Mouse (Mus musculus): ENCODE data around the gene Pth2. TPM values are rescaled to one million over a fixed set of nuclear protein-coding genes. Genes with fewer than 3 reads are reported as not detected.
A peak's percentile ranks its signal among the peaks of the same experiment; 100 is the strongest.

Gene Pth2
- polyA plus RNA-seq, 1 experiment = not detected

DNA sequence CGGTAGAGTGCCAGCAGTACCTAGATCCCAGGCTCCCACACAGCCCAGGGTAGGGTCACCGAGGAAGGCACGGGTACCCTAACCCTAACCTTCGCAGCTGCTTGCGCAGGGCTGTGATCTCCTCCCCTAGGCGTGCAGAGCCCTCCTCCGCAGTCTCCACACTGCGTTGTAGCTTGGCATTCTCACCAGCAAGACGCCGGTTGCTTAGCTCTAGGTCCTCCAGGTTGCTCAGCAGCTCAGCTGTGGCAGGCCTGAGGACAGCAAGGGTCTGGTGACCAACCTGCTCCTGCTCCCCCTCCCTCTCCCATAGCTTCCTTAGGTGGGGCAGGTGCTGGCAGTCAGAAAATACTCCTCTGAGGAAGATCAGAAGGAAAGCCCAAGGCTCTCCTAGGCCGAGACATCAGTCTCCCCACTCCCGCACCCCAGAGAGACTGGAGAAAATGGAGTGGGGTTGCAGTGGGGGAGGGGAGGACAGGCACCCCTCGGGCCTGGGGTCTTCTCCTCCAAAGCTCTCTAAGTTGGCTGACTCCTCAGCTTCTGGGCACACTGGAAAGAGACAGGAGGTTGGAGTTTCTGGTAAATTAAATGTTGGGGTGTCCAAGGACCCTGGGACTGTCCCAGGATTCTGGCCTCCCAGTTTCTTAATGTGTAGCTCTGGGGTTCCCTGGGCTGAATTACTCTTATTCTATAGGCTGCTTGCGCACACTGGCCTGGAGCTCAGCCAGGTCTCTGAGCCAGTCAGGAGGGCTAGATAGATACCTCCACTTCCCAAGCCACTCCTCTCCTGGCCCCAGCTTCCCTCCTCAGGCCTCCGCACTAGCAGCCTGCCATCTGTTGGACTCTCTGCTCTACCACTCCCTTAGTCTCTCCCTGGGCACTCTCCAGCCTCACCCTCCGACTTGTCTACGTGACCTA, 13.3 kb downstream of the Pth2 start:
- TF ChIP-seq CTCF (IDR thresholded peaks at IDR 0.05; ENCODE audit: low read depth, low read length) (no peak), POLR2A (IDR thresholded peaks at IDR 0.05; ENCODE audit: borderline replicate concordance, low read depth, low read length) (no peak)
- no peaks in the 10 kb centered on the region for H3K4me1 ChIP-seq (ENCODE audit: control insufficient read depth, insufficient read depth, low read length)

DNA sequence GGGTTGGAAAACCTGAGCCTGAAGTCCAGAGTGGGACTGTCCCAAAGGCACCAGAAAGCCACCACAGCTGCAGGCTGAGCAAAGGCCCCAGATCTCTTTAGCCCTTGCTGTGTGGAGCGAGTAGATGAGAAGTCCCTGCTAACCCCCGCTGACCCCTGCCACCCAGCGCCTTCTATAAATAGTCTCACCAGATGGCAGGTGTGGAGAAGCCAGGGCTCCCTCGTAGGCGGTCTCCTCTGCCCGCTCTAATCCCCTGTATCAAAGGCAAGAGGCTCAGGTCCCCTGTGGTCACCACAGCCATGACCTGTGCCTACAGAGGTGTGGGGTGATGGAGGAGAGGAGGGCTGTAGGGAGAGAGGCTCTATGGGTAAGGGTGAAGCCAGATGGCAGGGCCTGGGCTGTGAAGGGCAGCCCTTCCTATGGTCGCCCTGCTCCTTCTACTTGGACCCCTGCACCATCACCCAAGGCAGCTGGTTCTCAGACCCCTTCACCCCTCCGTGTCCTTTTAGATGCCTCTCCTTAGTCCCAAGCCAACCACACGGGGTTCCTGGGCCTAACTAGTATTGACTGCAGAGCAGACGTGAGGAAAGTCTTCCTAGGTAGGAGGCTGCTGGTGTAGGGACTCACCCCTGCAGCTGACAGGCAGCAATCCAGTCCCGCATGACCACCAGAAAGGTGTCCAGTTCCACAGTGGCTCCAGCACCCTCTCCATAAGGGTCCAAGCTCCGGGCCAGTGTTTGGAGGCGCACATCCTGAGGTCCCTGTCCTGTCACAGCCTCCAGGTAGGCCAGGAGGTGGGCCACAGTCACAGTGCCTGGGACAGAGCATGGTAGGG, 14.8 kb downstream of the Pth2 start:
- TF ChIP-seq POLR2A (IDR thresholded peaks at IDR 0.05; ENCODE audit: borderline replicate concordance, low read depth, low read length) (no peak), CTCF (IDR thresholded peaks at IDR 0.05; ENCODE audit: low read depth, low read length) (no peak)
- no peaks in the 10 kb centered on the region for H3K4me1 ChIP-seq (ENCODE audit: control insufficient read depth, insufficient read depth, low read length)
- no peak overlapping the region for H3K4me3 ChIP-seq (ENCODE audit: insufficient read depth, low read length)
- H3K27ac ChIP-seq (ENCODE audit: insufficient read depth, low read depth, low read length) = no peak overlapping the region

More for the DNA sequence above, 13.3 kb downstream of the Pth2 start:
- H3K4me3 ChIP-seq (ENCODE audit: insufficient read depth, low read length) = no peak overlapping the region
- H3K27ac ChIP-seq (ENCODE audit: insufficient read depth, low read depth, low read length) = no peak overlapping the region

GRCm38 (mm10) chr7:45196176-45196535, 15.4 kb downstream of the Pth2 start:
- Histone ChIP-seq H3K27ac (ENCODE audit: insufficient read depth, low read depth, low read length) (no peak overlapping the region), H3K4me3 (ENCODE audit: insufficient read depth, low read length) (no peak overlapping the region), H3K4me1 (ENCODE audit: control insufficient read depth, insufficient read depth, low read length) (no peaks in the 10 kb centered on the region)
- TF ChIP-seq POLR2A (IDR thresholded peaks at IDR 0.05; ENCODE audit: borderline replicate concordance, low read depth, low read length) (no peak), CTCF (IDR thresholded peaks at IDR 0.05; ENCODE audit: low read depth, low read length) (no peak)

DNA sequence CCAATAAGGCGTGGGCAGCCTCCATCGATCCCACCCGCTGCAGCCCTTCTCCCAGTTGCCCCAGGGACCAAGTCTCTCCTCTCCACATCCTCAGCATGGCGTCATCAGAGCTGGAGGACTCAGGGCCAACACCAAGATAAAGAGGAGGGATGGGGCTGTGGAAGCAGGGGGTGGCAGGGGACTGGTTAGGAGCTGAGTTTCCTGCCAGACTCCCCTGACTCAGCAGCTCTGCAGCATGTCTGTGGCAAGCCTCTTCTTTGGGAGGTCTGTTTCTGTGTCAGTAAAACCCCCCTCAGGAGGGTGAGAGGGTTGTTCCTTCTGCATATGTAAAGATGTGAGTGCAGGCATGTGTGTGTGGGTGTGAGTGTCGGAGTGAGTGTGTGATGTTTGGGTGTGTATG, 16.2 kb downstream of the Pth2 start:
- H3K4me3 ChIP-seq (ENCODE audit: insufficient read depth, low read length) = no peak overlapping the region
- TF ChIP-seq POLR2A (IDR thresholded peaks at IDR 0.05; ENCODE audit: borderline replicate concordance, low read depth, low read length) = no peak
- no peak for TF ChIP-seq CTCF (IDR thresholded peaks at IDR 0.05; ENCODE audit: low read depth, low read length)
- no peak overlapping the region for H3K27ac ChIP-seq (ENCODE audit: insufficient read depth, low read depth, low read length)
- H3K4me1 ChIP-seq (ENCODE audit: control insufficient read depth, insufficient read depth, low read length) = no peaks in the 10 kb centered on the region

DNA sequence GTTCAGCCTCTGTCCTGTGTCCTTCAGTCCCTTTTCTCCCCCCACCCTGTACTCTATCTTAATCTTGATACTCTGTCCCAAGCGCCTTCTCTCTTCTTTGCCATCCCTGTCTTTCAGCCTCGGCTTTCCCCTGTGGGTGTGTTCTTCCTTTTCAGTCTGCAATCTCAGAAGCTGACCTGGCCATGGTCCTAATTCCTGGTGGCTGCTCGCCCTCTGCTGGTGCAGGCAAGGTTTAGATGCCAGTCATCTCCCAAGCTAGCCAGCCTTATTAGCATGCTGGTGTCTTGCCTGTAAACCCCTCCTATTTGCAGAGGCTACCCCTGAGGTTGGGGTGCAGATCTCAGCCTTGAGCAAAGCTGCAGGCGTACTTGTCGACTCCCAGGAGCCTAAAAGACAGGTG, 17.6 kb downstream of the Pth2 start:
- Histone ChIP-seq H3K27ac (ENCODE audit: insufficient read depth, low read depth, low read length) (no peak overlapping the region), H3K4me1 (ENCODE audit: control insufficient read depth, insufficient read depth, low read length) (no peaks in the 10 kb centered on the region), H3K4me3 (ENCODE audit: insufficient read depth, low read length) (no peak overlapping the region)
- peak; percentile 73 for TF ChIP-seq CTCF (IDR thresholded peaks at IDR 0.05; ENCODE audit: low read depth, low read length)
- TF ChIP-seq POLR2A (IDR thresholded peaks at IDR 0.05; ENCODE audit: borderline replicate concordance, low read depth, low read length) = no peak

GRCm38 (mm10) chr7:45198961-45199360, 18.2 kb downstream of the Pth2 start:
- Histone ChIP-seq H3K4me3 (ENCODE audit: insufficient read depth, low read length) (no peak overlapping the region), H3K27ac (ENCODE audit: insufficient read depth, low read depth, low read length) (no peak overlapping the region), H3K4me1 (ENCODE audit: control insufficient read depth, insufficient read depth, low read length) (no peaks in the 10 kb centered on the region)
- TF ChIP-seq CTCF (IDR thresholded peaks at IDR 0.05; ENCODE audit: low read depth, low read length) = no peak
- no peak for TF ChIP-seq POLR2A (IDR thresholded peaks at IDR 0.05; ENCODE audit: borderline replicate concordance, low read depth, low read length)

DNA sequence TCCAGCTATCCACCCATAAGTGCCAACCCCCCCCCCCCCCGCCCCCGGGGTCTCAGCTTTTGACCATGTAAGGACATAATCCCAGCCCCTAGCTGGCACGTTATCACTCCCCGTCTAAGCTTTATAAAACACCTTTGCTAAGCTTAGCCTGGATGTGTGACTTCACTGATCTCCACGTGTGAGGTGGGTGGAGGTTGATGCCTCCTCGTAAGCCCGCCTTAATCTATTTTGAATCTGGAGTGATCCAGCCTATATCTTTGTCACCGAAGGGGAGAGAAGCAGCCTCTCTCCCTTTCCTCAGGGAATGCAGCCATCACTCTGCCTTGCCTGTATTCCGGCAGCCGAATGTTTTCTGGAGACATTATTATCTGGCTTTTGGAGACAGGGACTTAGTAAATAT, 21.9 kb downstream of the Pth2 start:
- no peak overlapping the region for H3K27ac ChIP-seq (ENCODE audit: insufficient read depth, low read depth, low read length)
- H3K4me3 ChIP-seq (ENCODE audit: insufficient read depth, low read length) = no peak overlapping the region
- TF ChIP-seq CTCF (IDR thresholded peaks at IDR 0.05; ENCODE audit: low read depth, low read length) (no peak), POLR2A (IDR thresholded peaks at IDR 0.05; ENCODE audit: borderline replicate concordance, low read depth, low read length) (no peak)
- H3K4me1 ChIP-seq (ENCODE audit: control insufficient read depth, insufficient read depth, low read length) = no peaks in the 10 kb centered on the region

GRCm38 (mm10) chr7:45204380-45205143, 23.8 kb downstream of the Pth2 start, which contains the start of gene Ccdc155:
TSS of gene Ccdc155 (minus strand) at chr7:45204892.
- TF ChIP-seq CTCF (IDR thresholded peaks at IDR 0.05; ENCODE audit: low read depth, low read length) = no peak
- TF ChIP-seq POLR2A (IDR thresholded peaks at IDR 0.05; ENCODE audit: borderline replicate concordance, low read depth, low read length) = no peak
- no peaks in the 10 kb centered on the region for H3K4me1 ChIP-seq (ENCODE audit: control insufficient read depth, insufficient read depth, low read length)
- peak within 1 kb of the TSS; percentile 54 for H3K4me3 ChIP-seq (ENCODE audit: insufficient read depth, low read length)

DNA sequence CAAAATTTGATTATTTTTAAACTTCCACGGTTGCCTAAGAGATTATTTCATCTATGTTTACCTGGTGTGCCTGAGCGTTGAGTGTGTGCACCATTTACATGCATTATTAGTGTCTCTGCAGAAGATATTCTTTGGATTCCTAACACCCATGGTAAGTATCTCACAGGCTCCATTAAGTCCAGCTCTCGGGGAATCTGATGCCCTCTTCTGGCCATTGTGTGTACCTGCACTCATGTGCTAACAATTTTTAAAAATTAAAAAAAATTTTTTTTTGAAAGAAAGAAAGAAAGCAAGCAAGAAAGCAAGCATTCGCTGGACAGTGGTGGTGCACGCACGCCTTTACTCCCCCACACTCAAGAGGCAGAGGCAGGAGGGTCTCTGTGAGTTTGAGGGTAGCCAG, 27.5 kb downstream of the Pth2 start:
- H3K27ac ChIP-seq (ENCODE audit: insufficient read depth, low read depth, low read length) = no peak overlapping the region
- no peak overlapping the region for H3K4me3 ChIP-seq (ENCODE audit: insufficient read depth, low read length)
- TF ChIP-seq POLR2A (IDR thresholded peaks at IDR 0.05; ENCODE audit: borderline replicate concordance, low read depth, low read length) (no peak), CTCF (IDR thresholded peaks at IDR 0.05; ENCODE audit: low read depth, low read length) (no peak)
- no peaks in the 10 kb centered on the region for H3K4me1 ChIP-seq (ENCODE audit: control insufficient read depth, insufficient read depth, low read length)

More at GRCm38 (mm10) chr7:45204380-45205143, 23.8 kb downstream of the Pth2 start, which contains the start of gene Ccdc155:
- no peak within 1 kb of the TSS for H3K27ac ChIP-seq (ENCODE audit: insufficient read depth, low read depth, low read length)

All from bone marrow macrophage, adult 2 months (primary cell).